Mouse (Mus musculus) MEL (cell line): Measurements from ENCODE around the gene Rcbtb1.

Source experiments
- CTCF ChIP-seq, 3 experiments: IDR thresholded peaks in 2 of 3; conservative IDR thresholded peaks in 1 of 3; 2 replicates each; pipeline ENCODE4 v1.5.1; 2011 to 2012; ENCODE audit warnings: low read length in 3 of 3, low read depth in 2 of 3, mild to moderate bottlenecking in 2 of 3, improper control_type of control experiment in 1 of 3, inconsistent platforms in 1 of 3, mixed read lengths in 1 of 3, moderate library complexity in 1 of 3; ENCODE audit not compliant: control insufficient read depth in 1 of 3, insufficient read depth in 1 of 3, poor library complexity in 1 of 3, severe bottlenecking in 1 of 3
- EP300 ChIP-seq, 2 experiments: IDR thresholded peaks; 2 replicates each; pipeline ENCODE4 v1.6.1; 2011; ENCODE audit warnings: improper control_type of control experiment in 2 of 2, low read length in 2 of 2, low read depth in 1 of 2, mild to moderate bottlenecking in 1 of 2
- GABPA ChIP-seq: IDR thresholded peaks from 2 replicates; pipeline ENCODE4 v1.6.1; 2012; ENCODE audit warnings: low read depth, mild to moderate bottlenecking, inconsistent platforms, low read length, improper control_type of control experiment, moderate library complexity
- HCFC1 ChIP-seq: IDR thresholded peaks from 2 replicates; pipeline ENCODE4 v1.6.1; 2012; ENCODE audit warnings: low read depth, mild to moderate bottlenecking, inconsistent platforms, low read length, improper control_type of control experiment, moderate library complexity
- NELFE ChIP-seq: IDR thresholded peaks from 2 replicates; pipeline ENCODE4 v1.6.1; 2011; ENCODE audit warnings: low read depth, low read length, improper control_type of control experiment
- POLR2A ChIP-seq, 2 experiments: IDR thresholded peaks; 2 replicates each; pipeline ENCODE4 v1.6.1; 2011 to 2012; ENCODE audit warnings: low read length in 2 of 2, mild to moderate bottlenecking in 2 of 2, control low read depth in 1 of 2, improper control_type of control experiment in 1 of 2, low read depth in 1 of 2, moderate library complexity in 1 of 2; ENCODE audit not compliant: control insufficient read depth in 1 of 2, insufficient read depth in 1 of 2, poor library complexity in 1 of 2
- RAD21 ChIP-seq: IDR thresholded peaks from 2 replicates; pipeline ENCODE4 v1.6.1; 2011; ENCODE audit warnings: mild to moderate bottlenecking, low read depth, low read length, improper control_type of control experiment
- SIN3A ChIP-seq: IDR thresholded peaks from 2 replicates; pipeline ENCODE4 v1.6.1; 2012; ENCODE audit warnings: low read length, improper control_type of control experiment, inconsistent platforms
- UBTF ChIP-seq: IDR thresholded peaks from 2 replicates; pipeline ENCODE4 v1.6.1; 2012; ENCODE audit warnings: low read depth, mild to moderate bottlenecking, inconsistent platforms, low read length, improper control_type of control experiment, moderate library complexity, borderline replicate concordance; ENCODE audit not compliant: insufficient read depth
- USF1 ChIP-seq: IDR thresholded peaks from 2 replicates; pipeline ENCODE4 v1.6.1; 2014; ENCODE audit warnings: low read depth, mild to moderate bottlenecking, inconsistent platforms, low read length, improper control_type of control experiment, moderate library complexity

DNA sequence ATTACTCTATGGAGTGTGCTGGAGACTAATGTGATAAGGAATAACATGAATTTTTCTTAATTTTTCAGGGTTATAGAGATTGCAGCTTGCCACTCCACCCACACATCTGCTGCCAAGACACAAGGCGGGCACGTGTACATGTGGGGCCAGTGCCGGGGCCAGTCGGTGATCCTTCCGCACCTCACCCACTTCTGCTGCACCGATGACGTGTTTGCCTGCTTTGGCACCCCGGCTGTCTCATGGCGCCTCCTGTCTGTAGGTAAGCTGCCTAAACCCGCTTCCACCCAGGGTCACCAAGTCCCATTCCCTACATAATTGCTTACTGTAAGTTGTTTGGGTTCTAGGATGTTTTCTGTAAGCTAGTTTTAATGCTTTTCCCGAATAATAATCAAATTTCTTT is 25.2 kb downstream of the Rcbtb1 start:
- TF ChIP-seq CTCF (IDR thresholded peaks at IDR 0.05 in 2 of 3, conservative IDR thresholded peaks at IDR 0.05 in 1 of 3; ENCODE audit: control insufficient read depth in 1 of 3, insufficient read depth in 1 of 3, low read depth in 2 of 3, low read length in 3 of 3, poor library complexity in 1 of 3, severe bottlenecking in 1 of 3) (no peak), UBTF (no peak), POLR2A (IDR thresholded peaks at IDR 0.05; ENCODE audit: control insufficient read depth in 1 of 2, insufficient read depth in 1 of 2, low read depth in 1 of 2, low read length in 2 of 2, poor library complexity in 1 of 2) (no peak), HCFC1 (no peak), GABPA (no peak), RAD21 (no peak), EP300 (IDR thresholded peaks at IDR 0.05; ENCODE audit: low read depth in 1 of 2, low read length in 2 of 2) (no peak), USF1 (no peak), SIN3A (no peak), NELFE (no peak)
